Comparison of ENCODE assay signal across 32 mouse cellular contexts in the genomic region with DNA sequence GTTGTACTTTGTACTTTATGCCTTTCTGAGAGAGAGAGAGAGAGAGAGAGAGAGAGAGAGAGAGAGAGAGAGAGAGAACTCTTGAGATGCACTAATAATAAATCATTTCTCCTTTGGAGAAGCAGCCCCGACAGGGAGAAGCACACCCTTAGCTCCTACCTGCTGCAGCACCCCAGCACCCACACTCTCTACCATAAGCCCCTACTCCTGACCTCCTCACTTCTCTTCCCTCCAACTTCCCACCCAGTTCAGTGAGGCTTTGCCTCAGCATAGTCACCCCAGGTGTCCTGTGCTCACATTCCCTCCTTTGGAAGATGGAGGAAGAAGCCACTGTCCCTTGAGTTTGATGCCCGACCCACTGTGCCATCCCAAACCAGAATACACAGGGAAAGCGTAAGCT.
"Had no signal": no experiment of that assay in that cellular context is flagged by ENCODE, and none has a peak within 500 bp of the region (broad histone marks: within the 10 kb centered on the region; RNA-seq: fewer than 3 reads in every experiment).

No protein-coding gene starts in this region.

- H3K27ac ChIP-seq: left cerebral cortex, adult 2 months; limb, embryonic 10.5 days; limb, embryonic 12.5 days; limb, embryonic 13.5 days; limb, embryonic 15.5 days; liver, embryonic 12.5 days; liver, embryonic 13.5 days; liver, embryonic 14.5 days; liver, embryonic 15.5 days; lung, embryonic 15.5 days; macrophage; midbrain, embryonic 12.5 days; midbrain, embryonic 13.5 days; midbrain, embryonic 15.5 days; neural tube, embryonic 12.5 days; neural tube, embryonic 13.5 days had no signal

- ATAC-seq: liver, embryonic 12.5 days; liver, postnatal 0 days; lung, postnatal 0 days; midbrain, embryonic 13.5 days; midbrain, embryonic 15.5 days; midbrain, embryonic 16.5 days had no signal

- H3K4me2 ChIP-seq: limb, embryonic 12.5 days; limb, embryonic 13.5 days; limb, embryonic 15.5 days; liver, embryonic 11.5 days; liver, embryonic 12.5 days; liver, embryonic 13.5 days; liver, embryonic 15.5 days; lung, embryonic 14.5 days; lung, embryonic 15.5 days; midbrain, embryonic 12.5 days; midbrain, embryonic 13.5 days; midbrain, embryonic 15.5 days; neural tube, embryonic 12.5 days; neural tube, embryonic 13.5 days had no signal

- H3K4me1 ChIP-seq: limb, embryonic 10.5 days; limb, embryonic 12.5 days; limb, embryonic 13.5 days; liver, embryonic 12.5 days; liver, embryonic 15.5 days; lung, embryonic 15.5 days; midbrain, embryonic 13.5 days; midbrain, embryonic 15.5 days; neural tube, embryonic 12.5 days; neural tube, embryonic 13.5 days had no signal

- H3K36me3 ChIP-seq: liver, embryonic 12.5 days; liver, embryonic 13.5 days; liver, embryonic 15.5 days; midbrain, embryonic 12.5 days; midbrain, embryonic 15.5 days; neural tube, embryonic 12.5 days had no signal

- H3K9ac ChIP-seq: limb, embryonic 12.5 days; limb, embryonic 13.5 days; limb, embryonic 15.5 days; liver, embryonic 12.5 days; liver, embryonic 13.5 days; liver, embryonic 14.5 days; liver, embryonic 15.5 days; liver, postnatal 0 days; lung, embryonic 14.5 days; lung, embryonic 15.5 days; midbrain, embryonic 12.5 days; midbrain, embryonic 13.5 days; midbrain, embryonic 15.5 days; neural tube, embryonic 12.5 days; neural tube, embryonic 13.5 days had no signal

- H3K9me3 ChIP-seq: limb, embryonic 10.5 days; limb, embryonic 12.5 days; limb, embryonic 13.5 days; limb, embryonic 15.5 days; liver, embryonic 12.5 days; liver, embryonic 13.5 days; liver, embryonic 15.5 days; lung, embryonic 15.5 days; megakaryocyte, embryonic 14.5 days; midbrain, embryonic 12.5 days; midbrain, embryonic 13.5 days; midbrain, embryonic 15.5 days; neural tube, embryonic 12.5 days; neural tube, embryonic 13.5 days had no signal

- H3K27me3 ChIP-seq: limb, embryonic 12.5 days; limb, embryonic 13.5 days; limb, embryonic 15.5 days; liver, embryonic 12.5 days; liver, embryonic 13.5 days; liver, embryonic 15.5 days; lung, embryonic 15.5 days; midbrain, embryonic 12.5 days; midbrain, embryonic 15.5 days; neural tube, embryonic 12.5 days; neural tube, embryonic 13.5 days had no signal

- H3K4me3 ChIP-seq: left cerebral cortex, adult 2 months; limb, embryonic 10.5 days; limb, embryonic 12.5 days; limb, embryonic 13.5 days; limb, embryonic 15.5 days; liver, embryonic 12.5 days; liver, embryonic 13.5 days; liver, embryonic 15.5 days; lung, embryonic 15.5 days; megakaryocyte, embryonic 14.5 days; midbrain, embryonic 12.5 days; midbrain, embryonic 13.5 days; midbrain, embryonic 15.5 days; myocyte; neural tube, embryonic 12.5 days; neural tube, embryonic 13.5 days had no signal

- DNase-seq: left cerebral cortex, postnatal 4 days; liver; liver, embryonic 13.5 days; liver, postnatal 0 days; lung, adult 18-20 months; lung, adult 2 months; lung, embryonic 14.5 days; lung, postnatal 10 days; lung, postnatal 14 days; lung, postnatal 36 days; lung, postnatal 4 days; midbrain, embryonic 14.5 days had no signal
